Mouse (Mus musculus): ENCODE results near the gene Cic. TPM values are rescaled to one million over a fixed set of nuclear protein-coding genes. Genes with fewer than 3 reads are reported as not detected.

Cic gene
- 32.2 and 54.4 TPM in 2 replicates for polyA plus RNA-seq (2021; fragmentation: Nextera tagmentation)
- long read RNA-seq, experiment 1, partial matches to known transcripts = 13 of 16 reads
- long read RNA-seq, experiment 1, other reads (novel, unspliced or antisense) = 3 of 16 reads
- long read RNA-seq, experiment 2, partial matches to known transcripts = 6 of 23 reads
- long read RNA-seq, experiment 2, other reads (novel, unspliced or antisense) = 17 of 23 reads

DNA sequence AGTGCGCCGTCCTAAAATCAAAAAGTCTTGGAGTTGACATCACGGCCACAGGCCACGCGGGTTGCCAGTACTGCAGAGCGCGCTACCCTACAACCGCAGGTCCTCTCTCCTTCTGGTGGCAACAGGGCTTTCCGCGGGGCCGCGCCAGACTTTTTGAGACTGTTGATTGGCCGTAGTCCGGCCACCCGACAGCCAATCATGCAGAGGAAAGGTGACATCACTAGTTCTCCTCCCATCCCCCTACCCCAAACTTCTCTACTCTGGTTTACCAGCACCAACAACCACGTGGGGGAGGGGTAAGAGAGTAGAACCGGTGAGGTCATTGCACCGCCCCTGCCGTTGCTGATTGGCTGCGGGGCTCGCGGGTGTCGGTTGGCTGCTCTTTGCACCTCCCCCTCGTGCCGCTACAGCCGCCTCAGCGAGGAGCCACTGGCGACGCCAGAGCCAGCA, at the start of gene Cic:
Gene Cic (plus strand): TSS at position 404 of the 450 bp plus-strand sequence.

GRCm38 (mm10) chr7:25220457-25221101, 46.9 kb upstream of the Cic start, which contains the start of gene Dedd2:
Dedd2 (minus strand) TSS chr7:25220615.

DNA sequence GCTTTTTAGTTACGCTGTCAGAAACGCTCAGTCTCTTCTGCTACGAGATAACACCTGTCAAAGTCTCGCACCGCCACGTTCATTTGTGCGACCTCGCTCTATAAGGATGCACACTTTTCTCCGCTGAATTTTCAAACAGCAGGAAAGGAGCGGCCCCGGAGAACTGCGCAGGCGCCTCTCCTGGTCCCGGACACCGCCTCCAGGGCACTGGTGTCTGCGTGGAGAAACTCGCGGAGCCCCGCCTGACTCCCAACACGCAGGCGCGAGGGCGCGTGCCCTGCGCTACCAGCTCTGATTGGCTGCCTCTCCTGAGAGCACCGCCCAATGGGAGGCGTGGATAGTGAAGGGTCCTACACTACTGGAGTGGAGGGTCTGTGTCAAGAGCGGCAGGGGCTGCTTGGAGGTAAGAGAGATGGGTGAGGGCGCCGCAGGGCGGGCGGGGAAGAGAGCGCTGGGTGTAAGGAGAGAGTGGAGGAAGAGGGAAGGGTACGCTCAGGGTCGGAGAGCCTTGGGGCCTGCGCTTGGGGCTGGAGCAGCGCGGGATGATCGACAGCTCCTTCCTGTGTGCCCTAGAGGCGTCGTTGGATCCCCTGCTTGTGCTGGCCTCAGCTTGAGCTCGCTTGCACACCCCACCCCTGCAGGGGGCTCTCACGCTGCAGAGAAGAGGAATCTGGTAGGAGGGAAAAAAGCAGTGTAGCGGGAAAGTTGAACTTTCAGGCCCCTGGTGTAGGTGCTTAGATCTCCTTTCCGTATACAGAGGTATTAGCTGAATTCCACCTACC, 46.2 kb upstream of the Cic start, which contains the start of gene Zfp526:
Gene Zfp526 (plus strand): TSS at position 324 of the 782 bp plus-strand sequence.

DNA sequence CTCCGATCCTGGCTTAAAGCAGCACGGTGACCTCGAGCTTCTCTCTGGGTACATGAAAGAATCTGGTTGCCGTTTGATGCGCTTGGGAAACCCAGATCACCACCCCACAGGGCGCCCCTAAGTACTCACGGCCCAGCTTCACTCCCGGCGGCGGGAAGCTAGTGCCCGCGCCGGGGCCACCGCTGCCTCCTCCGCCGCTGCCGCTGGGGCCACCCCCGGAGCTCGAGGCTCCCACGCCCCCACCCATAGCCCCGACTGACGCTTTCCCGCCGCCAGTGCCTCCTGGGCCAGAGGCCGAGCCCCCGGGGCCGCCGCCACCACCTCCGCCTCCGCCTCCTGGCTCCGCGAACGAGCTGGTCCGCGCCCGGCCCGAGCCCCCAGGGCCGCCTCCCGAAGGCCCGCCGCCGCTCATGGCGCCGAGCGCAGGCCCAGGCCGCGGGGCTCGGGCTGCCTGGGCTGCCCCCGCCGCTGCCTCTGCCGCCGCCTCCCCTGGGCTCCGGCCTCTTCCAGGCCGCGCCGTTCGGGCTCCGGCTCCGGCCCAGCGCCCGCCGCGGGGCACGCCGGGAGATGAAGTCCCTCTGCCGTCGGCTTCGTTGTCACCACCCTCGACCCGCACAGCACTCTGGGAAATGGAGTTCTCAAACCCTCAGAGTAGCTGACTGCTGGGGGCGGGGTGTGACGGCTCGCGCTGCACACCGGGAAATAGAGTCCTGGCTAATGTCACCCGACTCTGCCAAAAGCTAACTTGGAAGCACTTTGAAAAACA, 30.1 kb upstream of the Cic start, which contains the start of gene Gsk3a:
Gene Gsk3a (minus strand): TSS at position 603 of the 766 bp plus-strand sequence.

DNA sequence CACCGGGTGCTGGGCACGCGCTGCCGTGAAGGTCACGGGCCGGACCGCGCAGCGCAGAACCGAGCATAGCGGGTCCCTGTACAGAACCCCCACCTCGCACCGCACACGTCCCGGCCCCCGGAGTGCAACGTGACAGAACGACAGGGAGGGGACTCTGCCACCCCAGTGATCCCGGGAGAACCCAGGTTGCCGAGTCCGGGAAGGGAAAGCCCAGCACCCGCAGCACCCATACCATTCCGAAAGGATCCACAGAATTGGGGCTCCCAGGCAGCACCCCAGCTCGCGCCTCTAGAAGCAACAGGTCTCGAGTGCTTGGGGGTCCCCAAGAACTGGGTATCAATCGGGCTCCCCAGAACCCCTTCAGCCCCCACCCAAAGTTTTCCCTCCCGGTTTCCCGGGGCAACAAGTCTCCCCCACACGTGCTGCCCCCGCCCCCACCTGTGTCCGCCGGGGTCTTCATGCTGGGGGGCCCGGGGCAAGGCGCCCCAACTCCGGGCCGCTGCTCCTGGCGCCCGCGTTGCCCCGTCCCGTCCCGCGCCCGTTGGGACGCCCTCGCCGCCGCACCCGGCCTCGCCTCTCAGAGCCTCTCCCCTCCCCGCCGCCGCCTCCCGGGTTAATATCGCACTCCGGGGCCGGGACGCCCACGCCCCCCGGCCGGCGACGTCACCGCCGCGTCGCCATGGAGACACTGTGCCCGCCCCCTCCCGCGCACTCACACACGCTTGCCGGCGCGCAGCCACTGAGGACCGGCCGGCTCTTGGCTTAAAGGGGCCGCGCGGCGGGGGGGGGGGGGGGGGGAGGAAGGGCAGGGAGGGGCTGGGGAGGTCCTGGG, 17.1 kb upstream of the Cic start, which contains the start of gene Erf:
Gene Erf (minus strand): TSS at position 621 of the 832 bp plus-strand sequence.

GRCm38 (mm10) chr7:25297454-25298325, 30.2 kb downstream of the Cic start, which contains the start of gene Pafah1b3:
Pafah1b3 (minus strand) TSS chr7:25297986.

DNA sequence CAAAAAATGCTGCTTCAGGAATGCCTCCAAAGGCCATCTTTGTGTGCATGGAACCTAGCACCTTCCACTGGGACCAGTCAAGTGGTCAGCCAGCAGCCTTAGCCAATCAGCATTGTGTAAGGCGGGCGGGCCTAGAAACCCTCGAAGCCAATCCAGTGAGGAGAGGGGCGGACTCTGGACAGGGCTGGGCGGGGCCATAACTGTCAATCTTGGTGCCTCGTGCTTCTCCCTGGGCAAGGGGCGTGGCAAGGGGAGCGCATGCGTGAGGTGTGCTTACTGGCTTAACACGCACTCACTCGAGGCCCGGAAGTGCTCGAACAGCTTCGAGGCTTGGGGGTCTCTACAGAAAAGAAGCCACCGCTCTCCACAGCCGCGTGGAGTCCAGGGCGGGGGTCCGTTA, 33.6 kb downstream of the Cic start, which contains the start of gene Prr19:
Gene Prr19 (plus strand): TSS at position 349 of the 400 bp plus-strand sequence.

DNA sequence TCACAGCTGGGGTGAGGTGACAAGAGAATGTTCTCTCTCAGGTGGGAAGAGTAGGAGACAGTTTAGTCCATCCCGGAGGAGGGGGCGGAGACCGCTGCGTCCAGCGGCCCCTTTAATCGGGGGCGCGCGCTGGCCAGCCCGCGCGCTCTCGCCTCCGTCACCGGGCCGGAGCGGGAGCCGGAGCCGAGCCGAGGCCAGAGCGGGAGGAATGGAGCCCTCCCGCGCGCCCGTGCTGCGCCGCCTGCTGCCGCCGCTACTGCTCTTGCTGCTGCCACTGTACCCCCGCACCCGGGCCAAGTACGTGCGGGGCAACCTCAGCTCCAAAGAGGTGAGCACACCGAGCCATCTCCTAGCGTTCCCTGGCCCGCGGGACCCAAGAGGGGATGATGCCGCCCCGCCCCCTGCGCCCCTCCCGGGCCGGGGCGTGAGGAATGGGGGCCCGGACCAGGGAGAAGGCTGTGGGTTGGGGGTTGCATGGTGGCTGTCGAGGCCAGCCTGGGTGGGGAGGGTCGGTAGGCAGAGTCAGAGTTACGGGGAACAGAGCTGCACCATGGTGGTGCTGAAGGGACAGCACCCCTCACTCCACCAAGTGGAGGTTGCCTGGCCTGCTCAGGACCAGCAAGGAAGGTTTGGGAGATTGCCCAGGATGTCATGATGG, 38.6 kb downstream of the Cic start, which contains the start of gene Tmem145:
Gene Tmem145 (plus strand): TSS at position 151 of the 658 bp plus-strand sequence.

GRCm38 (mm10) chr7:25316532-25317445, 49.3 kb downstream of the Cic start, which contains the start of gene Megf8:
Megf8 (plus strand) TSS chr7:25317164.

Other genes starting within 250 kb of the Cic start
- 6.1 and 29.3 TPM in 2 replicates for gene Grik5, start 195.4 kb upstream of the Cic start, polyA plus RNA-seq (2021; fragmentation: Nextera tagmentation)
- 24.1 and 27.1 TPM in 2 replicates for gene Zfp574, start 195.1 kb upstream of the Cic start, polyA plus RNA-seq (2021; fragmentation: Nextera tagmentation)
- 1.2 and 2.3 TPM in 2 replicates for gene Pou2f2, start 88.0 kb upstream of the Cic start, polyA plus RNA-seq (2021; fragmentation: Nextera tagmentation)
- 10.7 and 12.7 TPM in 2 replicates for gene Dedd2, start 47.1 kb upstream of the Cic start, polyA plus RNA-seq (2021; fragmentation: Nextera tagmentation)
- gene Zfp526, start 46.3 kb upstream of the Cic start, polyA plus RNA-seq (2021; fragmentation: Nextera tagmentation) = 0.44 and 1.6 TPM in 2 replicates
- gene Gsk3a, start 29.9 kb upstream of the Cic start, polyA plus RNA-seq (2021; fragmentation: Nextera tagmentation) = 8.6 and 17.5 TPM in 2 replicates
- 4.2 and 31.4 TPM in 2 replicates for gene Erf, start 16.9 kb upstream of the Cic start, polyA plus RNA-seq (2021; fragmentation: Nextera tagmentation)
- 49.1 and 57.6 TPM in 2 replicates for gene Pafah1b3, start 30.3 kb downstream of the Cic start, polyA plus RNA-seq (2021; fragmentation: Nextera tagmentation)
- gene Prr19, start 33.7 kb downstream of the Cic start, polyA plus RNA-seq (2021; fragmentation: Nextera tagmentation) = 0.11 and 0.16 TPM in 2 replicates
- gene Tmem145, start 38.4 kb downstream of the Cic start, polyA plus RNA-seq (2021; fragmentation: Nextera tagmentation) = 8.4 and 31.9 TPM in 2 replicates
- 5.8 and 8.3 TPM in 2 replicates for gene Megf8, start 49.5 kb downstream of the Cic start, polyA plus RNA-seq (2021; fragmentation: Nextera tagmentation)
- 0.26 TPM in 1 of 2 replicates, not detected in the other for gene Cnfn, start 102.0 kb downstream of the Cic start, polyA plus RNA-seq (2021; fragmentation: Nextera tagmentation)
- gene Lipe, start 131.0 kb downstream of the Cic start, polyA plus RNA-seq (2021; fragmentation: Nextera tagmentation) = 4.2 and 5.1 TPM in 2 replicates
- not detected in 2 replicates for gene Cxcl17, start 145.2 kb downstream of the Cic start, polyA plus RNA-seq (2021; fragmentation: Nextera tagmentation)
- 2.9 and 3.0 TPM in 2 replicates for gene Ceacam1, start 209.9 kb downstream of the Cic start, polyA plus RNA-seq (2021; fragmentation: Nextera tagmentation)